Mouse (Mus musculus) MEL-GATA-1-ER (cell line): Measurements from ENCODE around the gene Fam124a.

Experiments
- DNase-seq: peaks from one replicate; pipeline ENCODE4 v3.0.0-alpha.2; 2012; ENCODE audit warnings: low read depth; ENCODE audit errors: extremely low read depth

Gene Fam124a

GRCm38 (mm10) chr14:62657469-62657868 is 101.9 kb downstream of the Fam124a start:
- no peak for DNase-seq
